Mouse (Mus musculus) natural killer cell, adult 2 months (primary cell): ENCODE data around the gene Fam221b.

Experiments
- DNase-seq, 2 experiments: peaks; one replicate each; pipeline ENCODE4 v3.0.0; 2022; ENCODE audit warnings: low spot score in 2 of 2

Gene Fam221b

GRCm38 (mm10) chr4:43613060-43613730, 55.8 kb downstream of the Fam221b start:
- DNase-seq, result peak in 1 of 2 experiments; percentile 18

DNA sequence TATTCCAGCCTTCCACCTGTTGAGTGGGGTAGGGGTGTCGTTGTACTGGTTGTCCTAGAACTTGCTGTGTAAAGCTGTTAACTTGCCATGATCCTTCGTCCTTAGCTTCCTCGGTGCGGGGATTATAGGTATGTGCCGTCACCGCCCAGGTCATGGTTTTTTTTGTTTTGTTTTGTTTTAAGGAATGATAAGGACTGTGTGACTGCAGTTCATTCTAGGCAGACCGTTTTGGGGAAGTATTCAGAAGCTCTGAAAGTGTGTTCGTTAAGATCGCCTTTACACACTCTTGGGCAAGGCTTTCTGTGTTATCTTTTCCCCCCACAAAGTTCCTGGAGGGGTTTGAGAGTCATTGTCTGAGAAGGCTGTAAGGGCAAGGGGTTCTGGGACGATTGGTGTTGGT, 56.4 kb downstream of the Fam221b start:
- DNase-seq, result no peak
